Mouse (Mus musculus): ENCODE data around the gene Nphs2.

GRCm38 (mm10) chr1:156290016-156290415 lies 20.5 kb upstream of the Nphs2 start:
- no peak for TF ChIP-seq CTCF (IDR thresholded peaks at IDR 0.05)
- no peak for TF ChIP-seq EP300 (IDR thresholded peaks at IDR 0.05)

Data from lung, postnatal 0 days (tissue).